Mouse (Mus musculus): ENCODE data around the gene Csde1. TPM values are rescaled to one million over a fixed set of nuclear protein-coding genes. Genes with fewer than 3 reads are reported as not detected.

Csde1 gene
- polyA plus RNA-seq, 1 experiment from 2014 or later = 324 TPM

GRCm38 (mm10) chr3:103101909-103102308 is 81.7 kb downstream of the Csde1 start:
- H3K4me3 ChIP-seq = peak overlapping the region; percentile 83
- H3K27ac ChIP-seq = peak overlapping the region; percentile 85
- WGBS = 2% methylated on average over 14 of the region's 14 CpGs
- H3K4me2 ChIP-seq = peak overlapping the region; percentile 81
- H3K27me3 ChIP-seq = no peaks in the 10 kb centered on the region
- H3K4me1 ChIP-seq = peaks cover 7% of the 10 kb centered on the region
- H3K36me3 ChIP-seq = no peaks in the 10 kb centered on the region
- peak overlapping the region; percentile 66 for H3K9ac ChIP-seq
- H3K9me3 ChIP-seq = no peaks in the 10 kb centered on the region
- peak; percentile 32; the same call in 1 of the 2 replicates for ATAC-seq (ENCODE audit: insufficient number of reproducible peaks, low FRiP score, low TSS enrichment, low read depth)

- H3K4me1 ChIP-seq = peaks cover 7% of the 10 kb centered on the region
- H3K27ac ChIP-seq = peak within 1 kb of the TSS; percentile 85
- H3K9ac ChIP-seq = peak within 1 kb of the TSS; percentile 66
- ATAC-seq (ENCODE audit: insufficient number of reproducible peaks, low FRiP score, low TSS enrichment, low read depth) = peak; percentile 96
- no peaks in the 10 kb centered on the region for H3K36me3 ChIP-seq
- H3K9me3 ChIP-seq = no peaks in the 10 kb centered on the region
- H3K4me3 ChIP-seq = peak within 1 kb of the TSS; percentile 83
- under 1% methylated on average over 72 of the region's 72 CpGs for WGBS
- peak within 1 kb of the TSS; percentile 81 for H3K4me2 ChIP-seq
- no peaks in the 10 kb centered on the region for H3K27me3 ChIP-seq
Measured at GRCm38 (mm10) chr3:103102454-103103390, 82.5 kb downstream of the Csde1 start, which contains the start of gene Dennd2c. Gene Dennd2c, plus strand, starts transcription at chr3:103102604.

Other genes starting within 250 kb of the Csde1 start
- 0.04 and 0.12 TPM in 2 replicates for gene Tshb, start 237.7 kb upstream of the Csde1 start, polyA plus RNA-seq (2015; fragmentation: Nextera tagmentation; extraction: Ambion mirVana)
- not detected in 2 replicates for gene Sycp1, start 84.3 kb upstream of the Csde1 start, polyA plus RNA-seq (2015; fragmentation: Nextera tagmentation; extraction: Ambion mirVana)
- not detected in 2 replicates for gene Nr1h5, start 56.3 kb upstream of the Csde1 start, polyA plus RNA-seq (2015; fragmentation: Nextera tagmentation; extraction: Ambion mirVana)
- 65.4 and 68.1 TPM in 2 replicates for gene Sike1, start 24.7 kb upstream of the Csde1 start, polyA plus RNA-seq (2015; fragmentation: Nextera tagmentation; extraction: Ambion mirVana)
- 98.0 and 98.1 TPM in 2 replicates for gene Nras, start 37.9 kb downstream of the Csde1 start, polyA plus RNA-seq (2015; fragmentation: Nextera tagmentation; extraction: Ambion mirVana)
- 6.2 and 20.5 TPM in 2 replicates for gene Ampd1, start 53.6 kb downstream of the Csde1 start, polyA plus RNA-seq (2015; fragmentation: Nextera tagmentation; extraction: Ambion mirVana)
- 16.3 and 16.7 TPM in 2 replicates for gene Dennd2c, start 82.2 kb downstream of the Csde1 start, polyA plus RNA-seq (2015; fragmentation: Nextera tagmentation; extraction: Ambion mirVana)
- 180 and 186 TPM in 2 replicates for gene Bcas2, start 151.2 kb downstream of the Csde1 start, polyA plus RNA-seq (2015; fragmentation: Nextera tagmentation; extraction: Ambion mirVana)

Measured in limb, embryonic 15.5 days (tissue).